Mouse (Mus musculus) limb, embryonic 13.5 days (tissue): ENCODE measurements at regions not wholly inside any gene's neighbourhood (a gene's known extent, or its start where the extent isn't known, plus 50 kb on each side); places are given as distances from the start of the nearest gene placed in this dataset.

Experiments
- ATAC-seq: fragments of 200-750 bp; cut with Nextera tagmentation; 2 replicates; pipeline ENCODE4 v1.8.0; 2017; ENCODE audit warnings: low read depth, moderate number of reproducible peaks, moderate TSS enrichment; ENCODE audit not compliant: low FRiP score
- H3K27ac ChIP-seq: fragments of 300-500 bp; sonication (generic); 2 replicates; pipeline ENCODE4 v1.5.1; 2015; ENCODE audit warnings: inconsistent platforms, mild to moderate bottlenecking, moderate library complexity
- H3K27me3 ChIP-seq: fragments of 300-500 bp; sonication (generic); 2 replicates; pipeline ENCODE4 v1.6.1; 2015; ENCODE audit warnings: mild to moderate bottlenecking, inconsistent platforms
- H3K36me3 ChIP-seq: fragments of 300-500 bp; sonication (generic); 2 replicates; pipeline ENCODE4 v1.6.1; 2015; ENCODE audit warnings: inconsistent platforms, mild to moderate bottlenecking, moderate library complexity
- H3K4me1 ChIP-seq: fragments of 300-500 bp; sonication (generic); 2 replicates; pipeline ENCODE4 v1.6.1; 2015; ENCODE audit warnings: inconsistent platforms
- H3K4me2 ChIP-seq: fragments of 300-500 bp; sonication (generic); replicated peaks from 2 replicates; pipeline ENCODE4 v1.6.1; 2015; ENCODE audit warnings: inconsistent platforms, mild to moderate bottlenecking, moderate library complexity
- H3K4me3 ChIP-seq: fragments of 300-500 bp; sonication (generic); 2 replicates; pipeline ENCODE4 v1.5.1; 2015; ENCODE audit warnings: moderate library complexity, mild to moderate bottlenecking, inconsistent platforms
- H3K9ac ChIP-seq: fragments of 300-500 bp; sonication (generic); 2 replicates; pipeline ENCODE4 v1.6.1; 2015; ENCODE audit warnings: mild to moderate bottlenecking, inconsistent platforms
- H3K9me3 ChIP-seq: fragments of 300-500 bp; sonication (generic); 2 replicates; pipeline ENCODE4 v1.6.1; 2016; ENCODE audit warnings: inconsistent platforms
- WGBS: fragments of 180-500 bp; shearing (Covaris S2); methylation state at CpG from one replicate; pipeline ENCODE4 v1.1.7; 2015; 5-methylcytosine and 5-hydroxymethylcytosine counted together

DNA sequence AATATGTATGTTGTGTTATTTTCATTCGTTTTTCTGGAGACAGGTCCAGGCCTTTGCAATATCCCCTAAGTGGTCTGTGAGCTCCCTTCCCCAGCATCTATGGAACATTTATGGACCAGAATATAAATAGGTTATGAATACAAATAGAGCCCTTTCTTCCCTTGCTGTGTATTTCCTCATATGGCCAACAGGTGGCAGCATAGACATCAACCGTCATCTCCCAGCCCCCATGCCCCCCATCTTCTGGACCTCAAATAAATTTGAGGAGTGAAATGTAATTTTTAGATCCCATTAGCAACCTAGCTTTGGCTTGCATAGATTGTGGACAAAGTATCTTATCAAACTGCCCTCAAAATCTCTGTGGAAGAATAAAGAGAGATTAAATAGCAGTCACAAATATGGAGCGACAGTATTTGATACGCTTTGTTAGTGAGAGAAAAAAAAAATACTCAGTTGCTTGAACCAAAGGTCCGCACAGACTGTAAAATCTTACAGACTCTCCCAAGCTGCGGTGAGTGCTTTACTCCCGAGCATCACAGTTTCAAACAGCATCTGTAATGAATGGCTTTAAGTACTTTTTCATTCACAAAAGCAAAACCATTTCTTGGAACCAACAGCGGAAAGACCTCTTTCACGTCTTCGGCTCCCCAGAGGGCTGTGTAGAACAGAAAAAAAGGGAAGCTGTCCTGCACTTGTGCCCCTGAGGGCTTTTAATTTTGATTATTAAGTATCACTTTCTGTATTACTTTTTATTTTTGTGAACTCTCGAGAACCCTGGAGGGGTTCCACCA is 101.6 kb downstream of the Zfp281 start:
- Histone ChIP-seq H3K4me3 (no peak overlapping the region), H3K27ac (no peak overlapping the region), H3K36me3 (no peaks in the 10 kb centered on the region), H3K9ac (no peak overlapping the region), H3K9me3 (no peaks in the 10 kb centered on the region), H3K27me3 (no peaks in the 10 kb centered on the region; the same call in 1 of the 2 replicates), H3K4me2 (no peak overlapping the region), H3K4me1 (peaks cover 29% of the 10 kb centered on the region)
- 50% methylated on average over 11 of the region's 11 CpGs for WGBS
- ATAC-seq = no peak

DNA sequence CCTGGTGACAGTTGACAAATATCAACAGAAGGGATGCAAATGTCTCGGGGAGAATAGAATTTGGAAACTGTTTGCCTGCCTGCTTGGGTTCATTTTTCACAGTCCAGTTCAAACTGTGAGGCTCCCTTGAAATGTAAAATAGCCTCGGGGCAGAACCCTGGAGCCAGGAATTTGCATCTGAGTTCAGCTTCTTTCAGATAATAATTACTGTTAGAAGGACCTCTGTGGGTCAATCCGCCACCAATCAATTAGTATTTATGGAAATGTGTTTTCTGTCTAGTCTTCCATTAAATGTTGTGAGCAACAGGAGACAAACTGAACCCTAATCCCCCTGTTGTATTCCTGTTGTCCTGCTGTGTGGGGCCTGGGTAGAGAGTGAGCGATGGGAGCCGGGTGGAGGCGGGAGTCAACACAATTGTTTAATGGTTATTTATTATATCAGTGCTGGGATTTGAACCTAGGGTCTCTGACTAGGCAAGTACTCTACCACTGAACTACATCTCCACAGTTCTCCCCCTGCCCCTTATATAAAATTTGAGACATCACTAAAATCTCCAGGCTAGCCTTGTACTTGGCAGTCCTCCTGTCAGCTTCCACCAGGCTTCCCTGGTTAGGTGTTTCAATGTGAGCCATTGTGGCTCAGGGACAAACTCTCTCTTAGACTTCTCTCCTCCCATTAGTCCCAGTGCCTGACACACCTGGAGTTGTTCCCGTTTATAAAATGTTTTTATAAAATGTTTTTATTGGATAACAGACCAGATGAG is 103.3 kb downstream of the Zfp281 start:
- no peak overlapping the region for H3K4me2 ChIP-seq
- no peak overlapping the region for H3K9ac ChIP-seq
- ATAC-seq = peak; percentile 59
- H3K27me3 ChIP-seq = no peaks in the 10 kb centered on the region; the same call in 1 of the 2 replicates
- H3K36me3 ChIP-seq = no peaks in the 10 kb centered on the region
- no peaks in the 10 kb centered on the region for H3K9me3 ChIP-seq
- peaks cover 29% of the 10 kb centered on the region for H3K4me1 ChIP-seq
- WGBS = 41% methylated on average over 7 of the region's 7 CpGs
- H3K4me3 ChIP-seq = no peak overlapping the region
- H3K27ac ChIP-seq = no peak overlapping the region

DNA sequence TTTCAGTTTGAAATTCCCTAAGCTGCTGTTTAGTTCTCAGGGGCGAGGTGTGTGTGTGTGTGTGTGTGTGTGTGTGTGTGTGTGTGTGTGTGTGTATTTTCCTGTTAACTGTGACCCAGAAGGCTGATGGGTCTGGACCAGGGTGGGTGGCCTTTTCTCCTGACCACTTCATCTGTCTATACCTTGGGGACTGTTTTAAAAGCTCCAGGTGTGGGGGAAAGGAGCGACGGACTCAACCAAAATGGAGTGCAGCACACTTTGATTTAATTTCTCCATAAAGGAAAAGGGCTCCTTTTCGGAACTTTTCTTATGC is 103.9 kb downstream of the Zfp281 start:
- Histone ChIP-seq H3K9ac (no peak overlapping the region), H3K4me1 (peaks cover 29% of the 10 kb centered on the region), H3K4me2 (no peak overlapping the region), H3K36me3 (no peaks in the 10 kb centered on the region), H3K4me3 (no peak overlapping the region), H3K27ac (no peak overlapping the region), H3K9me3 (no peaks in the 10 kb centered on the region), H3K27me3 (no peaks in the 10 kb centered on the region; the same call in 1 of the 2 replicates)
- WGBS = 33% methylated on average over 4 of the region's 4 CpGs
- ATAC-seq = peak; percentile 42; the same call in 1 of the 2 replicates

GRCm38 (mm10) chr1:136730638-136731037 is 105.9 kb downstream of the Zfp281 start:
- no peak for ATAC-seq
- Histone ChIP-seq H3K4me3 (no peak overlapping the region), H3K27me3 (no peaks in the 10 kb centered on the region), H3K9ac (no peak overlapping the region), H3K4me2 (no peak overlapping the region), H3K4me1 (peaks cover 29% of the 10 kb centered on the region), H3K9me3 (no peaks in the 10 kb centered on the region), H3K27ac (peak overlapping the region; percentile 17; the same call in 1 of the 2 replicates), H3K36me3 (no peaks in the 10 kb centered on the region)
- 43% methylated on average over 11 of the region's 11 CpGs for WGBS

- Histone ChIP-seq H3K27ac (no peak overlapping the region), H3K9ac (no peak overlapping the region), H3K27me3 (no peaks in the 10 kb centered on the region), H3K9me3 (no peaks in the 10 kb centered on the region), H3K4me2 (no peak overlapping the region), H3K36me3 (no peaks in the 10 kb centered on the region), H3K4me3 (no peak overlapping the region), H3K4me1 (0 out of 2 replicates have a peak, but pooled peaks cover 5% of the 10 kb centered on the region)
- 30% methylated on average over 5 of the region's 5 CpGs for WGBS
- ATAC-seq = no peak
Observed at GRCm38 (mm10) chr1:136738030-136738429, 113.3 kb downstream of the Zfp281 start.

DNA sequence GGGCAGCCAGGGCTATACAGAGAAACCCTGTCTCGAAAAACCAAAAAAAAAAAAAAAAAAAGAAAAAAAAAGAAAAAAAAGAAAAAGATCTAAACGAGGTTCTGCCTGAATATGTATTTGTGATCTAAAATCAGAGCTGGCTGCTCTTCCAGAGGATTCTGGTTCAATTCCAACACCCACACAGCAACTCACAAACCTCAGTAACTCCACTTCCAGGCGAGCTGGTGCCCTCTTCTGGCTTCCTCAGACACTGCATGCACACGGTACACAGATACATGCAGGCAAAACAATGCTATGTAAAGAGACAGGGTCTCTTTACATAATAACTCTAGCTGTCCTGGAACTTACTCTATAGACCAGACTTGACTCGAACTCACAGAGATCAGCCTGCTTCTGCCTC is 114.8 kb downstream of the Zfp281 start:
- Histone ChIP-seq H3K27ac (no peak overlapping the region), H3K9me3 (no peaks in the 10 kb centered on the region), H3K27me3 (no peaks in the 10 kb centered on the region), H3K4me3 (no peak overlapping the region), H3K9ac (no peak overlapping the region), H3K4me2 (no peak overlapping the region), H3K36me3 (no peaks in the 10 kb centered on the region), H3K4me1 (0 out of 2 replicates have a peak, but pooled peaks cover 5% of the 10 kb centered on the region)
- no peak for ATAC-seq
- WGBS = 81% methylated on average over 5 of the region's 5 CpGs

DNA sequence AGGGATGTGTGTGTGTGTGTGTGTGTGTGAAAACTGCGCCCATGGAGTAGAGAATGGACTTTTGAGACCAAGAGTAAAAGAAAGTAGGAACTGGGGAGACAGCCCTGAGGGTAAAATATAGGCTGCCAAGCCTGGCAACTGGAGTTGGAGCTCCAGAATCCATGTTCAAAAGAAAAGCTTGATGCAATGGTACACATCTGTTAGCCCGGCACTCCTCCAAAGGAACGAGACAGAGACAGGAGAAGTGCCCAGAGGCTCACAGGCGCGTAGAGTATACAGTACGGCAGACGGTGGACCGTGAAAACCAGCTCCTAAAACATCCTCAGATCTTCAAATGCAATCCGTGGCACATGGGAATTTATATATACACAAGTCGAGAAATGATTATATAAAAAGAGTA is 116.4 kb downstream of the Zfp281 start:
- H3K36me3 ChIP-seq = no peaks in the 10 kb centered on the region
- no peak for ATAC-seq
- no peak overlapping the region for H3K4me3 ChIP-seq
- H3K4me1 ChIP-seq = 0 out of 2 replicates have a peak, but pooled peaks cover 5% of the 10 kb centered on the region
- H3K27me3 ChIP-seq = no peaks in the 10 kb centered on the region
- 78% methylated on average over 10 of the region's 10 CpGs for WGBS
- no peak overlapping the region for H3K27ac ChIP-seq
- H3K9ac ChIP-seq = no peak overlapping the region; the same call in 1 of the 2 replicates
- no peak overlapping the region for H3K4me2 ChIP-seq
- no peaks in the 10 kb centered on the region for H3K9me3 ChIP-seq

DNA sequence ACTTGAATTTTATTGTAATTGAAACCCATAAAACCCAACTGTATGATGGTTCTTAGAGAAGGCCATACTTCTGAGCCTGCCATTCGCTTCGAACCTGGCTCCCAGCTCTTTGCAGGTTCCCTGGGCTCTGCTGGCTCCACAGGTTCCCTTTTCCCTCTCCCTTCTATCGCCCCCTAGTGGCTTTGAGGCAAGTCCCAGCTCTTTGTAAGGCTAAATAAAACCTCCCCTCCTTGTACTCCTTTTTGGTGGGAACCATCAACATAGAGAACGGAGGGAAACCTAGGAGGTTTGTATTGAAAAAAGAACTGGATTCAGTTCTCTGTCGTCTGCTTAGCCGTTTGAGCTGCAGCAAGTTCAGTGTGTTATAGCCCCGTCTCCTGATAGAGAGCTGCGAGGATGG is 124.5 kb downstream of the Zfp281 start:
- H3K27me3 ChIP-seq = no peaks in the 10 kb centered on the region
- 55% methylated on average over 8 of the region's 8 CpGs for WGBS
- H3K9ac ChIP-seq = no peak overlapping the region
- no peak overlapping the region for H3K27ac ChIP-seq
- no peak overlapping the region for H3K4me2 ChIP-seq
- H3K9me3 ChIP-seq = no peaks in the 10 kb centered on the region
- H3K36me3 ChIP-seq = no peaks in the 10 kb centered on the region
- no peaks in the 10 kb centered on the region for H3K4me1 ChIP-seq
- no peak overlapping the region for H3K4me3 ChIP-seq
- ATAC-seq = no peak

DNA sequence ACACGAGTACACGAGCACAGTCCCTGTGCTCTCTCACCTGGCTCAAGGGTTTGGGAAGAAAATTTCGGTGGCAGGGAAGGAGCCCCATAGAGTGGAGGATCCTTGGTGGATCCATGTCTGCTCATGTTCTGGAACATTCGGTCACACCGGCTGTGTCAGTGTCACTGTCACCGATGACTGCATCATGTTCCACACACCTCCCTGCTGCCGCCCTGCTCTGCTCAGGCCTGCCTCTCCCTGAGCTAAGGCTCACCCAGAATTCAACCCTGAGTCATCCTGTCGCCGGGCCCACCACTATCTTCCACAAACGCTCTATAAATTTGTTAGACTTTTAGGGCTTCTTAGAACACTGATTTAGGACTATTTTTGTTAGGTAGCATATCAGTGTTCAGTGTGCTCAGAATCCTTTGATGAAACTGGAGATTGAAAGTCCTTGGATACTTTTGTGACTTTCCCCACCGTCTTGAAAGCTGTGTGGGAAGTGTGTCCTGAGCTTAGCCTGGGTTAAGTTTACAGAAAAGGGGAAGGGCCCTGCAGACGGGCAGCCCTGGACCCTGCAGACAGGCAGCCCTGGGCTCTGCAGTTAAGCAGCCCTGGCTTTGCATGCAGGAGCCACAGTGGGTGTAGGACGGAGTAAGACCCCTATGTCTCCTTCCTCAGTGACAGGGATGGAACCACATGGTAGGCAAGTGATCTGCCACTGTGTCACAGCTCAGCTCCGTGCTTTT is 126.9 kb downstream of the Zfp281 start:
- H3K4me1 ChIP-seq = no peaks in the 10 kb centered on the region
- 67% methylated on average over 14 of the region's 14 CpGs for WGBS
- ATAC-seq = no peak

GRCm38 (mm10) chr1:136754286-136754685 is 129.6 kb downstream of the Zfp281 start:
- H3K9ac ChIP-seq = no peak overlapping the region
- H3K4me2 ChIP-seq = no peak overlapping the region
- ATAC-seq = no peak
- 92% methylated on average over 6 of the region's 6 CpGs for WGBS
- no peaks in the 10 kb centered on the region for H3K36me3 ChIP-seq
- 0 out of 2 replicates have a peak, but pooled peaks cover 8% of the 10 kb centered on the region for H3K9me3 ChIP-seq
- H3K4me3 ChIP-seq = no peak overlapping the region
- H3K27me3 ChIP-seq = no peaks in the 10 kb centered on the region
- no peak overlapping the region for H3K27ac ChIP-seq
- H3K4me1 ChIP-seq = no peaks in the 10 kb centered on the region

More for the DNA sequence above, 126.9 kb downstream of the Zfp281 start:
- H3K4me3 ChIP-seq = no peak overlapping the region
- H3K27me3 ChIP-seq = no peaks in the 10 kb centered on the region
- H3K36me3 ChIP-seq = no peaks in the 10 kb centered on the region
- no peak overlapping the region for H3K9ac ChIP-seq
- no peak overlapping the region for H3K4me2 ChIP-seq
- no peak overlapping the region for H3K27ac ChIP-seq
- H3K9me3 ChIP-seq = no peaks in the 10 kb centered on the region

- Histone ChIP-seq H3K4me1 (no peaks in the 10 kb centered on the region), H3K9ac (no peak overlapping the region), H3K27ac (no peak overlapping the region), H3K36me3 (no peaks in the 10 kb centered on the region), H3K4me3 (no peak overlapping the region), H3K27me3 (no peaks in the 10 kb centered on the region), H3K4me2 (no peak overlapping the region), H3K9me3 (0 out of 2 replicates have a peak, but pooled peaks cover 8% of the 10 kb centered on the region)
- no peak for ATAC-seq
- WGBS = 61% methylated on average over 10 of the region's 10 CpGs
Observed at GRCm38 (mm10) chr1:136758730-136759129, 134.0 kb downstream of the Zfp281 start.

- 59% methylated on average over 4 of the region's 4 CpGs for WGBS
- no peak for ATAC-seq
- Histone ChIP-seq H3K4me3 (no peak overlapping the region), H3K9ac (no peak overlapping the region), H3K36me3 (no peaks in the 10 kb centered on the region), H3K4me1 (no peaks in the 10 kb centered on the region), H3K9me3 (0 out of 2 replicates have a peak, but pooled peaks cover 8% of the 10 kb centered on the region), H3K27me3 (no peaks in the 10 kb centered on the region), H3K27ac (no peak overlapping the region), H3K4me2 (no peak overlapping the region)
Observed at GRCm38 (mm10) chr1:136759164-136759563, 134.5 kb downstream of the Zfp281 start.
